Mouse (Mus musculus) cerebellum, adult 8-10 months (tissue): ENCODE results near the gene Btbd9.

ENCODE experiments used
- DNase-seq: peaks from one replicate; pipeline ENCODE4 v3.0.0; 2022

Gene Btbd9

DNA sequence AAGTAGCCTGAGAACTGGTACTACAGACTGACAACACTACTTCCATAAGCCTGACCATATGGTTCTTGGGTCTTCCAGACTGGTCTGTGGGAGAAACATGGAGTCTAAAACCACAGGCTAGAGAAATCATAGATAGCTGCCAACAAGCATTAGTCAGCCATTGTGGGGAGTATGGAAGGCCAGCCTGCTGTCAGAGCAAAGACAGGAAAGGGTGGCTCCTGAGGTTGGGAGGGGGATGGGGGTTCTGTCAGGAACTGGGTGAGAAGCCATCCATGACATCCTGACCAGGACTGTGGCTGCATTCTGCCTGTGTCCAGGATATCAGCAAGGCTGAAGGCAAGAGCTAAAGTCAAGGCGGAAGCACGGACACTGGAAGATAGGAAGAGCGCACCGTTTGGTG is 137.5 kb downstream of the Btbd9 start:
- no peak for DNase-seq

DNA sequence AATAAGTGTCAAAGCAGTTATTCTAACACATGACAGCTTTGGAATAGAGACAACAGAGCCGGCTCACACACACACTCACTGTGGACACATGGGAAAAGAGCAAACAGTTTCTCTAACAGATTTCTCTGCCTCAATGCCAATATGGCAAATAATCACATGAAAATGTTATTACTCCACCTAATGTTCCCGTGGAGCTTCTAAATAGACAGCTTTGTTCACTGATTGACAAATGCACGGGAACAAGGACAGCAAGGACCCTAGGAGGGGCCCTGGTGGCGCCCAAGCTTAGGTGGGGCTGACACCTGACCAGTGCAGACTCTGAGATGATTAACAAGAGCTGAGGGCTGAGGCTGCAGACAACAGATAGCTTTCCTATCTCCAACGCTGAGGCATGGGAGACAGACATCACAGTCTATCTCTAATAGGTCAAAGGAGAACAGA is 140.2 kb downstream of the Btbd9 start:
- DNase-seq, result no peak

DNA sequence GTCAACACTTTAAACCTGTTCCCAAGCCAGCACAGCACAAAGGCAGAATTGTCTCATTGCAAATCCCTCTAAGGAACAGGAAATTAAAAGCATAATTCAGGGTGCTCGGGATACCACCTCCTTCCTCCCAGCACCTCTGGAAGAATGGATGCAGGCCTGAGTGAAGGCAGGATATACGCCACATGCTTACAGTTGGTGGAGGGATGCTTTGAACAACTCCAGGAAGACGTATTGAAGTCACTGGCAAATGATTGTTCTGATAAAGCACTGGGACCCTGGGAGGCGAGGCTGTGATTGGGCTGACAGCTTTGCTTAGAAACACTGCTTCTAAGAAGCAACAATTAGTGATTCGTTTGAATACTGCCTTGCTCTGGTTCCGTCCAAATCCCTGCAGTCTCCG is 140.8 kb downstream of the Btbd9 start:
- DNase-seq, result no peak

DNA sequence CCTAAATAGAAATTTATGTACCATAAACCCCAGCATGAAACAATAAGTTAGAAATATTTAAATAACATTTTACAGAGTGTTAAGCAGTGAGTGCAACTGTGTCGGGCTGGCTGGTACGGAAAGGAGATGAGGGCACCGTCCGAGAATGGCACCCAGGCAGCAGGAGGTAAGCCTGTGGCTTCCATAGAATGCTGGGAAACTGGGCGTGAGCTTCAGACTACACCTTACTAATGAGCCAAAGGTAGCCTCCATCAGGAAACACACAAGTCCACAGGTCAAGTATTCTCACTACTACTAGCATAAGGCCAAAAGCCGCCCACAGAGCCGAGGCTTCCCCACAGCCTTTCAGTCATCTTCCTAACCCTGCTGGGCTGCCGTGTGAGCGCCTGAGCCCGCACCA is 144.2 kb downstream of the Btbd9 start:
- no peak for DNase-seq

DNA sequence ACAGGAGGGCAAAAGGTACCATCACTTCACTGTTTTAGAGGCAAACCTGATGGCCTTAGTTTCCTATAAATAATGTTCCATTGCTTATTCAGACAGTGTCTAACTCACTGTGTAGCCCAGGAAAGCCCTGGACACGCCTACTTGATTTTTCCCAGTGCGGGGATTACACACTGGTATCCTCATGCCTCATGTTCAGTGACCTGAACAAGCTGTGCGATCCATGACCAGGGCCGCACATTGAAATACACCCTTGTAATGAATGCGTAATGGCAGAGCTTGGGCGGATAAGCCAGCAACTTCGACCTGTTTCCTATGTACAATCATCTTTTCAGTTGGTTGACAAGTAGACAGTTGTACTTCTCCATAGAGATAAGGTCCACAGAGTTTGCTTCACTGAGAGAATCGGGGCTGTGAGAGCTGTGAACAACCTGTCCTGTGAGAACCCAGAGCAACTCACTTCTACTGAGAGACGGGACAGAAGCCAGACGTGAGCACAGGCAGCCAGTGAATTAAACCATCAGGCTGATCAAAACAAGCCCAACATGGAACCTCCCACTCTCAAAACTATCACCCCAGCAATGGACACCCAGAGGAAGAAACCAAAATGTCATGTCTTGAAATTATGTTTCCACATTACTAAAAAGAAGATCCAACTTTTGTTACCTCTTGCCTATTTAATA is 145.2 kb downstream of the Btbd9 start:
- DNase-seq, result no peak

DNA sequence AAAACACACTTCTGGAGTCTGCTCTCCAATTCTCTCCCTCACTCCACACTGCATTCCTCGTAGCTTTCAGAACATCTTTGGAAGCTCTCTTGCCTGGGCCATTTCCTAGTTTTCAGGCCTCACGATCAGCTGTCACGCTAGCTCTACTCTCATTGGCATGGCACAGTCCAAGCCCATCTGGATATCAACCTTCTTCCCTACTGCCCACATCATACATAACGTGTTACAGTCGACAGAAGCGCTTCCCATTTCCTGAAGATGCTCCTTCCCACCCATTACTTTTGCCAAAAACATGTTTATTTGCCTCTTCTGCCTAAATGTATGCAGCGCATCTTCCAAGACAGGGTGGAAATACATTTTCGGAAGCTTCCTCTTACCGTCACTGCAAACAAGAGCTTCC is 147.6 kb downstream of the Btbd9 start:
- no peak for DNase-seq

DNA sequence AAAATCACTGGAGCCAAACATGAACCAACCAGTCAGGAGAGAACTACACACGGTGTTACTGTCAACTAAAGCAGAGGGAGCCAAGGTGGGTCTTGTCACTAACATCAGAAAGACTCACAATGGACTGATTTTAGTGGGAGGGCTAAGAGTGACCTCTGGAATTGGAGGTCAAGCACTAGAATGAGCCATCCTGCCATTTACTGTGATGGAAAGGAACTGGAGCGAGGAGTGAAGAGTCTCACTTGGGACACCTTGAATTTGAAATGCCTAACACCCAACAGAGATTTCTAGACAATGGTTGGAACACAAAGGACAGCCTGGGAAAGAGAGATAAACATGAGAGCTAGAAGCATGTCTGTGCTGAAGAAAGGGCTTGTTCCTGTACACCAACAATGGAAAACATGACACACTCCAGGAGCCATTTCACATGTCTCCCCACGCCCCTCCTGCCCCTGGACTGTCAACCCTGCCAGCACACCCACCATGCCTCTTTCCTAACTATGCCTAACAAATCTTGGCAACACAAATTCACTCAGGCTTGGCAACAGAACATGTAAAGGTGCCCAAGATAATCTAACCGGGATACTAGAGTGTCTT is 152.9 kb downstream of the Btbd9 start:
- DNase-seq, result no peak

DNA sequence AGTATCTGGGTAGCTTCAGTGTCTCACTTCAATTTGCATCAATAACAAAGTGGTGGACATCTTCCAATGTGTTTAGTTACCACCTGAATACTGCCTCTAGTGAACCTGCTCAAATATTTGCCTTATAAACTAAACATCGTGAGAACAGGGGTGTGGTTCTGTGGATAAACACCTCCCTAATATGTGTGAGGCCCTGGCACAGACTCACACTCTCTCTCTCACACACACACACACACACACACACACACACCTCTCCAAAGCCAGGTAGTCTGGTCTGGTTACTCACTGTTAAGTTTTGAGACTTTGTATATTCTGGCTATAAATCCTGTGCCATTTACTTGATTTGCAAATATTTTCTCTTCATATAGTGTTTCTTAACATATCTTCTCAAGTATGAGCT is 154.0 kb downstream of the Btbd9 start:
- DNase-seq, result no peak

DNA sequence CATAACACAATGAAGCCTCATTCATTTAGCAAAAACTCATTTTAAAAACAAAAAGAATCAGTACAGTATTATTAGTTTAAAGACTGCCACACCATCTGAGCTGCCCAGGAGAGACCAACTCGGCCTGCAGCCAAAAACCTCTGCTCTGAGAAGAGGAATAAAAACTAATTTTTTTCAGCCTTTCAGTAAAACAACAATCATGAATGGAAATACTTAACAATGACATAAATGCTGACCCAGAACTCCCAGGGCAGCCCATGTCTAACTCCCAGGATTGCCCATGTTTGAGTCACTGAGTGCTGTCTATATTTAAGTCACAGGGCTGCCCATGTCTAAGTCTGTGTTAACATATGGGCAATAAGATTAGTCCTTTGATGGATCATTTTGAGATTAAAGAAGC is 155.0 kb downstream of the Btbd9 start:
- no peak for DNase-seq

DNA sequence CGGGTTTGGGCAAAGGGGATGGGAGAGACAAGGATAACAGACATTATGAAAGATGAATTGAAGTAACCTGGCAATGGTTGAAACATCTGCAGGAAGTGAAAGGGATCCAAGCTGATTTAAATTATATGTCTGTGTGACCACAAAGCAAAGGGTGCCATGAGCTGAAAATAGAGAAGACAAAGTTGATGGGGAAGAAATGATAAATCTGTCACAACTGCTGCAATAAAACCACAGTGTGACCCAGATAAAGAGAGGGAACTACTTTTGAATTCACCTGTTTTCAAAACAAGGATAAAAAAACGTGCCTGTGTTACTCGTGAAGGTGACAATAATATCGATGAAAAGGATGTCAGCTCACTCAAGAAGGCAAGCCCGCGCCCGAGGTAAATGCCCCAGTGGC is 156.8 kb downstream of the Btbd9 start:
- no peak for DNase-seq

DNA sequence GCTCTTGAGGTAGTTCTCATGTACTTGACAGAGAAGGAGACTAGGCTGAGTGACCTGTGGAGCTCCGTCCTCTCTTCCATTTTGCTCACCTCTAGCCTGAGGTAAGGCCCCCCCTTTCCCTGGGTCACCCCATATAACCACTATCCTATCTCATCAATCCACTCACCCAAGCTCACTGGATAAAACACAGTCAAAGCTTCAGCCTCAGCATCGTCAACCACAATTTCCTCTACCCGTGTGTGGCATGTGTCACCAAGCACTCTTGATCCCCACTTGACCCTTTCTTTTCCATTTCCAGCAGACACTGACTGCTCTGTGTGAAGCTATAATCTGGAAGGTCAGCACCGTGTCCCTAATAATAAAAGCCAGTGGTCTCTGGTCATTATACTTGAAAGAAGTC is 157.8 kb downstream of the Btbd9 start:
- no peak for DNase-seq

DNA sequence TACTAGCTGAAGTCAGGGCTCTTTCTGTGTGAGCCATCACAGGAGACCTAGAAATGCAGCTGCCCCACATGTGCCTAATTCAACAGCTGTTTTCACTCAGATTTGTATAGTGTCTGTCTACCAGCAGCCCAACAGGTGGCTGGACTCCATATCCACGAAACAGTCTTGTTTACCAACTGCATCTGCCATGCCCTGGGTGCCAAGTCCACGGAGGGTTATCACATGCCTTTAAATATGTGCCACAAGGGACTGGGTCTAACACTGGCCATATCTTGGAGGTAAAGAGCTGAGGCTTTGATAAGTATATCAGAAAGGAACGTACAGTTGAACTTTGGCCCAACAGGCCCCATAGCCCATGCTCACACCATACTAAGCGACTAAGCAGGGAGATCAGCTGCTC is 159.2 kb downstream of the Btbd9 start:
- no peak for DNase-seq

DNA sequence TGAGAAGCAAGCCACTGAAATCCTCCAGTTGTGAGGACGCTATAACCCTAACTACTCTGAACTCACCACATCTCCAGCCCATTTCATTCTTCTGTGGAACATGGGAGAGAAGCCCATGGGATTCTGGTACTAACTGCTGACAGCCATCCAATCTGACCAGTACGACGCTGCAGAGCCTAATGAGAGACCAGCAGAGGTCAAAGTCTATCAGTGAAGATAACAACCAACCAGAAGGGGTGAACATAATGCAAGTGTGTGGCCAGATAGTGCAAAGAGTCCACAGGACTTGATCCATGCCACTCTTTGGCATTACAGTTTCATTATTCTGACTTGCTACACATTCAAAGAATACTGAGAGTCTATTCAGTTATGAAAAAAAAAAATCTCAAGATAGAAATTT is 160.6 kb downstream of the Btbd9 start:
- DNase-seq, result no peak

DNA sequence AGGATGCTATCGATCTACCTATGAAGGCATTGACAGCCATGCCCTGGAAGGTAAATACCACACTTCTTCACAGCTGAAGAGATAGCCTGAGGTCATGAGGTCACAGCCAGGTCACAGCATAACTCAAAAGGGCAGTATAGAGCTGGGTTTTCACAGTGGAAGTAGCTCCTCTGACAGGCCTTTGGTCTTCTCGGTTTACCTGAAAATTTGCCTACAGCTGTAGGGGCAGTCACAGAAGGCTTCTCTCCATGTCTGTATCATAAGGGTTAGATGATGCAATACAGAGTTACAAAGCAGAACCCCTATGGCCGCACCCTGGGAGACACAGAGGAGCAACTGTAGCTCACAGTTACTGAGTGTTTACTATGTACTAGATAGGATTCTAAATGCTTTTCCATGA is 163.3 kb downstream of the Btbd9 start:
- DNase-seq, result no peak

DNA sequence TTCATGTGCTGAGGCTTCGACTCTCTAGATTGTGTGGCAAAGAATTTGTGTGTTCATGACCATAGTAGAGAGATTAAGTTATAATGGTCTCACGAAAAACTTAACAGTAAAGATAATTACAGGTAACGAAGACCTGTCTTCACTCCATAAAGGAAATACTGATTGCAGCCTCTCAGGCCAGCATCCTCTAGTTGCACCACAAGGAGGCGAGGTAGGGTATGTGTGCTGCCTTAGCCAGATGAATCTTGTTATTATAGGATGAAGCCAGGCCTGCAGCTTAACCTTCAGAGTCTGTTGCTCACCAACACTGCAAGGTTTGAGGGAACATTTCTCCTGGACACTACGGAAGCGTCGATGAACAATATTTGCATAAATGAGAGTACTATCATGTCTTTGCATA is 170.3 kb downstream of the Btbd9 start:
- no peak for DNase-seq

DNA sequence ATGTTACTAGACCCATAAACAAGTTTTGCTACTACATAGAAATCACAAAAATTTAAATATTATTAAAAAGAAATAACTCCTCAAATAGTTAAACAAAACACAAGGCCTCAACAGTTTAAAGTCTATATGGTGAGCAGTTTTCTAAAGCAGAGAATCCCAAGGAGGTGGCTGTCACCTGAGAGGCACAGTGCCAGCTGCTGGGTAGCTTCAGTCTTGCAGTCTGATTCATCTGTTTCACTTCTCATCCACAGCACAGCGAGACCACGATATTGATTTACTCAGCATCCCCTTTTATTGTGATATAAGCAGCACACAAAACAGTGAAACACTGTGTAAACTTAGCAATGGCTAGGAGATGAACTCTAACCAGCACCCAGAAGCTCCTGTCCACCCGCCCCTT is 173.4 kb downstream of the Btbd9 start:
- no peak for DNase-seq

DNA sequence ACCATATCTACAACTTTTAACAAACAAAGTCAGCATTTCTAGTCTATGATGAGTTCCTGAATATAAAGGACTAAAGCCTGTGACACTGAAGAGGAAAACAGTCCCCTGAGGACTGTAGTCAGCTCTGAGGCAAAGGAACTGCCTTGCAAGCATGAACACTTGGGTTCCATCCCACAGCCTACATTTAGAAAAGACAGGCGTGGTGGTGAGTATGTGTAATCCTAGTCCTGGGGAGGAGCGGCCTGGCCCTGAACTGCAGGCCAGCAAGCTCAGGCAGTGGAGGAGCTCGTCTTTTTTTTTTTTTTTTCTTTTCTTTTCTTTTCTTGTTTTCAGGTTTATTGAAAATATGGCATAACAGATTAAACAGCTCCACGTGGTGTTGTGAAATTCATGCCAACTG is 181.0 kb downstream of the Btbd9 start:
- no peak for DNase-seq

DNA sequence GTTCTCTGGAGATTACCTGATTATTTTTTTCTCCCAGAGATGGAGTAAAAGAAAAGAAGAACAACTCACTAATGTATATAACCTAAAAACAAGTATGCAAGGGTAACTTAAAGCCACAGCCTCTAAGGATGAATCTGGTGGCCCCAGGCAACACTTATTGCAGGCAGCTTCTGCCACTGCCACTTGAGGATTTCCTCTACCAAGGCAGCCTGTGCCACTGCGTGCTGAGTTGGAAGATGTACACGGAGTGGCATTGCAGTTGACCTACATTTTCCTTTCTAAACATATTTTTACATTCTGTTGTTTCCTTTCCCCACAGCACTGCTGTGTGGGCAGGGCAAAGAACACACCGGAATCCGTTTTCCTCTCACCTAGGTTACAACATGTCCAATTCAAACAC is 184.3 kb downstream of the Btbd9 start:
- no peak for DNase-seq

DNA sequence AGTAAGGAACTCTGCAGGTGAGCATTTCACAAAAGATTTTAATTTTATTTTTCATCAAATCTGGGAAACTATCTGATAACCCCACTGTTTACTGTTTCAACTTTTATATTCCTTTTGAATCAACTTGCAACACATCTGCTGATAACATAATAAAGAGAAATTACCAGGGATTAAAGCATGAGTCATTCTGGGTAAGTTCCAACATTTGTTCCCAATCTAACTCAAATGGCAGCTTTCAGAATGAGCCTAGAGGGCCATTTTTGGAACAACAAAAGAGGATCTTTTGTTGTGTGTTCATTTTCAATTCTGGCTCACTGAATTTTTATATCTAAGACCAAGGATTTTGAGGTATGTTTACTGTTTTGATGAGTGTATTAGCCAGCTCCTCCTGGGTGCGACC is 185.1 kb downstream of the Btbd9 start:
- DNase-seq, result no peak

DNA sequence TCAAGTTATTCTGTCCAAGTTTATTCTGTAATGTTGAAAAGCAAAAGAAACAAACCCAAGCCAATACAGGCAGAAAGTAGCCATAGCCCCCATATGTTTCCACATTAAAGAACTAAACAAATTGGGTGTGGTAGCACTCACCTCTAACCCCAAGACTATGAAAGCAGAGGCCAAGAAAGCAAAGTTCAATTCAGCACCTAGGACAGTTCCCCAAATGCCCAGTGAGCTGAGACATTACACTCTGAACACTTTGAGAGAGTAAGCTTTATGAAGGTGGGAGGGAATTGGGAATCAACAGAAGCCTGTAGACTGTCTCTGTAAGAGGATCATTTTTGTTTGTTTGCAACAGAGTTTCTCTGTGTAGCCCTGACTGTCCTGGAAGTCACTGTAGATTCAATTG is 186.6 kb downstream of the Btbd9 start:
- DNase-seq, result no peak

DNA sequence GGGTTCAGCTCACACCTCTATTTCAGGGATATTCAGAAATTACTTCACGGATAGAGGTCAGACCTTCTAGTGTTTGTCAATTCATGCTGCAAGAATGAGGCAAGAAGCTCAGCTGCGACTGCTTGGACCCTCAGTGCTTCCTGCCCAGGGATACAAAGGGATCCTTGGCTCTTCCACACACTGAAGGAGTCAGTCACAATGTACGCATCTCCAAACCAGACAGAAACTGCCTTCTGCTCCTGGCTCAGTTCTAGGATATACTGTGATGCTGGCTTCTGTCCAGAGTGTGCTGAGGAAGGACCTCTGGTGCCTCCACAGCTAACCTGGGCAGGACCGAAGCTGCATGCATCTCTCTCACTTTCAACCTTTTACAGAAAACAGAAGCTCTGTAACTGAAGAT is 187.5 kb downstream of the Btbd9 start:
- peak; percentile 85 for DNase-seq

DNA sequence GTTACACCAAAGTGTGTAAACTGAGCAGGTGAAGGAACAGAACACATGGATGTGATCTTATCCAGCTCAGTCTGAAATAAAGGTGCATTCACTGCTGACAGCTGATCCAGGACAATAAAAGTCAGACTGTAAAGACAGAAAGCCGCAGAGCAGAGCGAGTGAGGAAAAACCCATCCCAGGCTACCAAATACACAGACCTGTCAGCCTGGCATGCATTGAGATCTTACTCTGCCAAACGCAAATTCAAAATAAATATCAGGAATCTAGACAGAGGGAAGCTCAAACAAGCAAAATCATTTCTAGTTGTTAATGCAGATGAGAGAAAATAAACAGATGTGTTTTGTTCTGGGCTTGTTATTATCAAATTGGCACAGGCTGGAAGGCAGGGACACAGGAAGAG is 187.9 kb downstream of the Btbd9 start:
- DNase-seq, result no peak

DNA sequence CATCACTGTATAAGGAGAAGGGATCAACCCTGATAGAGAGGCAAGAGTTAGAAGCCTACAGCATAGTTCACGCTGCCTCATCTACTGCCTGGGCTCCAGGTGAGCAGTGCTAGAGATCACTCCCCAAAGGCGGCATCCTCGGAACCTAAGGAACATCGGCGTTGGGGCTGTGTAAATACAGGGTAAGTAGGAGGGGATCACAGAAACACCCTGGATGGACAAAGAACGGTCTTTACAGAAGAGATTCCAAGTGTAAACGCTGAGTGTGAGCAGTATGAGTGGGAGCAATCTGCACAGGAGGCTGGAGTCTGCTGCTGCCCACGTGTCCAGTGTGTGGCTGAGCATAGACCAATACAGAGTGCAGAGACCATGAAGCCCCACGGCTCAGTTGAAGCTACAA is 190.0 kb downstream of the Btbd9 start:
- no peak for DNase-seq

DNA sequence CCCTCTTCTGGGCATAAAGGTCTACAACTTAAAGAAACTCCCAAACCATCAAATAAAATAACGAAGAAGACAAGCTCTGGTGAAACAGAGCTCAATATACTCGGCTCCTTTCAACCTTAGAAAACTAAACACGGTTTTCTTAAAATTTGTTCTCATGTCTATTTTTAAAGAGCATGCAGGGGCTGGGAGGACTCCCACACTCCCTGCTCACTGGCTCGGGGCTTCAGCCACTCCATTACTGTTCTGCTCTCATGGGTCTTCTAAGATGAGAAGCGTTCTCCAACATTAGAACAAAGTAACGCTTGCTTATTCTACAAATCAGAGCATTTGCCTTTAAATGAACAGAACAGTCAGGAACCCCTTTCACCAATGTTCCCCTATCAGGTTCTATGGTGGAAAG is 192.6 kb downstream of the Btbd9 start:
- DNase-seq, result no peak
